Mouse (Mus musculus): ENCODE data around the gene Marveld3. TPM values are rescaled to one million over a fixed set of nuclear protein-coding genes. Genes with fewer than 3 reads are reported as not detected.

The Marveld3 gene
- polyA plus RNA-seq, 1 experiment from 2014 or later: 1.0 TPM

- Histone ChIP-seq H3K4me1 (peaks cover 3% of the 10 kb centered on the region; the same call in 1 of the 2 replicates), H3K4me3 (no peak overlapping the region), H3K9me3 (replicated peaks) (no peaks in the 10 kb centered on the region), H3K27me3 (no peaks in the 10 kb centered on the region), H3K9ac (no peak overlapping the region), H3K27ac (no peak overlapping the region), H3K4me2 (no peak overlapping the region), H3K36me3 (ENCODE audit: poor library complexity, severe bottlenecking) (peaks cover 38% of the 10 kb centered on the region)
- 77% methylated on average over 8 of the region's 8 CpGs for WGBS
- no peak for ATAC-seq
Measured at GRCm38 (mm10) chr8:109920406-109921390, 41.3 kb downstream of the Marveld3 start.

- Histone ChIP-seq H3K4me1 (peaks cover 3% of the 10 kb centered on the region; the same call in 1 of the 2 replicates), H3K4me3 (no peak overlapping the region), H3K27me3 (no peaks in the 10 kb centered on the region), H3K27ac (no peak overlapping the region), H3K9me3 (replicated peaks) (no peaks in the 10 kb centered on the region), H3K4me2 (no peak overlapping the region), H3K36me3 (ENCODE audit: poor library complexity, severe bottlenecking) (peaks cover 54% of the 10 kb centered on the region), H3K9ac (no peak overlapping the region)
- WGBS: 53% methylated on average over 4 of the region's 4 CpGs
- no peak for ATAC-seq
Measured at GRCm38 (mm10) chr8:109917277-109917676, 44.7 kb downstream of the Marveld3 start.

GRCm38 (mm10) chr8:109907376-109907775, 54.6 kb downstream of the Marveld3 start:
- Histone ChIP-seq H3K36me3 (ENCODE audit: poor library complexity, severe bottlenecking) (peaks cover 45% of the 10 kb centered on the region), H3K27me3 (no peaks in the 10 kb centered on the region), H3K4me1 (no peaks in the 10 kb centered on the region), H3K9me3 (replicated peaks) (no peaks in the 10 kb centered on the region), H3K27ac (no peak overlapping the region), H3K9ac (no peak overlapping the region), H3K4me3 (no peak overlapping the region), H3K4me2 (no peak overlapping the region)
- 91% methylated on average over 4 of the region's 4 CpGs for WGBS
- ATAC-seq: no peak

- H3K9ac ChIP-seq: no peak overlapping the region
- H3K27ac ChIP-seq: no peak overlapping the region
- H3K9me3 ChIP-seq (replicated peaks): no peaks in the 10 kb centered on the region
Measured at GRCm38 (mm10) chr8:109906907-109907306, 55.1 kb downstream of the Marveld3 start.

GRCm38 (mm10) chr8:109904928-109905668, 56.9 kb downstream of the Marveld3 start:
- no peak overlapping the region for H3K27ac ChIP-seq
- H3K27me3 ChIP-seq: no peaks in the 10 kb centered on the region
- ATAC-seq: no peak
- H3K4me1 ChIP-seq: no peaks in the 10 kb centered on the region
- H3K9ac ChIP-seq: no peak overlapping the region
- no peaks in the 10 kb centered on the region for H3K9me3 ChIP-seq (replicated peaks)
- peaks cover 47% of the 10 kb centered on the region for H3K36me3 ChIP-seq (ENCODE audit: poor library complexity, severe bottlenecking)
- whole genome bisulfite sequencing: 97% methylated on average over 1 of the region's 1 CpGs
- H3K4me2 ChIP-seq: no peak overlapping the region
- no peak overlapping the region for H3K4me3 ChIP-seq

More at GRCm38 (mm10) chr8:109906907-109907306, 55.1 kb downstream of the Marveld3 start:
- no peak for ATAC-seq
- no peak overlapping the region for H3K4me3 ChIP-seq
- no peaks in the 10 kb centered on the region for H3K4me1 ChIP-seq
- no peaks in the 10 kb centered on the region for H3K27me3 ChIP-seq
- peaks cover 43% of the 10 kb centered on the region for H3K36me3 ChIP-seq (ENCODE audit: poor library complexity, severe bottlenecking)
- WGBS: 92% methylated on average over 3 of the region's 3 CpGs
- no peak overlapping the region for H3K4me2 ChIP-seq

GRCm38 (mm10) chr8:109903909-109904469, 58.0 kb downstream of the Marveld3 start:
- H3K27ac ChIP-seq: no peak overlapping the region
- H3K4me3 ChIP-seq: no peak overlapping the region
- peaks cover 36% of the 10 kb centered on the region for H3K36me3 ChIP-seq (ENCODE audit: poor library complexity, severe bottlenecking)
- no peaks in the 10 kb centered on the region for H3K27me3 ChIP-seq
- H3K4me1 ChIP-seq: no peaks in the 10 kb centered on the region
- no peaks in the 10 kb centered on the region for H3K9me3 ChIP-seq (replicated peaks)
- H3K9ac ChIP-seq: no peak overlapping the region
- 84% methylated on average over 10 of the region's 10 CpGs for WGBS
- ATAC-seq: no peak
- no peak overlapping the region for H3K4me2 ChIP-seq

GRCm38 (mm10) chr8:109902379-109902778, 59.6 kb downstream of the Marveld3 start:
- Histone ChIP-seq H3K36me3 (ENCODE audit: poor library complexity, severe bottlenecking) (peaks cover 25% of the 10 kb centered on the region; the same call in 1 of the 2 replicates), H3K27ac (no peak overlapping the region), H3K4me3 (no peak overlapping the region), H3K9ac (no peak overlapping the region), H3K4me1 (no peaks in the 10 kb centered on the region), H3K4me2 (no peak overlapping the region), H3K27me3 (no peaks in the 10 kb centered on the region), H3K9me3 (replicated peaks) (no peaks in the 10 kb centered on the region)
- no peak for ATAC-seq

Other genes with a start within 250 kb of the Marveld3 start
- gene Atxn1l, start 224.5 kb downstream of the Marveld3 start, polyA plus RNA-seq (2015; fragmentation: Nextera tagmentation; extraction: Ambion mirVana): 4.0 and 4.6 TPM in 2 replicates
- 45.7 and 50.6 TPM in 2 replicates for gene Ap1g1, start 183.6 kb downstream of the Marveld3 start, polyA plus RNA-seq (2015; fragmentation: Nextera tagmentation; extraction: Ambion mirVana)
- gene Phlpp2, start 93.7 kb downstream of the Marveld3 start, polyA plus RNA-seq (2015; fragmentation: Nextera tagmentation; extraction: Ambion mirVana): 3.1 and 3.4 TPM in 2 replicates
- not detected in 2 replicates for gene Tat, start 28.2 kb upstream of the Marveld3 start, polyA plus RNA-seq (2015; fragmentation: Nextera tagmentation; extraction: Ambion mirVana)
- not detected in 2 replicates for gene Chst4, start 77.5 kb upstream of the Marveld3 start, polyA plus RNA-seq (2015; fragmentation: Nextera tagmentation; extraction: Ambion mirVana)
- gene Zfp612, start 117.5 kb upstream of the Marveld3 start, polyA plus RNA-seq (2015; fragmentation: Nextera tagmentation; extraction: Ambion mirVana): 17.7 and 19.9 TPM in 2 replicates
- gene Gm21964, start 139.0 kb upstream of the Marveld3 start, polyA plus RNA-seq (2015; fragmentation: Nextera tagmentation; extraction: Ambion mirVana): not detected in 2 replicates
- not detected in 2 replicates for gene Gm17720, start 140.6 kb upstream of the Marveld3 start, polyA plus RNA-seq (2015; fragmentation: Nextera tagmentation; extraction: Ambion mirVana)
- 49.9 and 60.7 TPM in 2 replicates for gene Calb2, start 206.0 kb upstream of the Marveld3 start, polyA plus RNA-seq (2015; fragmentation: Nextera tagmentation; extraction: Ambion mirVana)

Data from forebrain, embryonic 13.5 days (tissue).